Mouse (Mus musculus): Measurements from ENCODE around the gene Krt8. TPM values are rescaled to one million over a fixed set of nuclear protein-coding genes. Genes with fewer than 3 reads are reported as not detected.

Gene Krt8
- total and polyA plus RNA-seq, 2 experiments from 2014 or later, result 7.2 to 110 TPM

DNA sequence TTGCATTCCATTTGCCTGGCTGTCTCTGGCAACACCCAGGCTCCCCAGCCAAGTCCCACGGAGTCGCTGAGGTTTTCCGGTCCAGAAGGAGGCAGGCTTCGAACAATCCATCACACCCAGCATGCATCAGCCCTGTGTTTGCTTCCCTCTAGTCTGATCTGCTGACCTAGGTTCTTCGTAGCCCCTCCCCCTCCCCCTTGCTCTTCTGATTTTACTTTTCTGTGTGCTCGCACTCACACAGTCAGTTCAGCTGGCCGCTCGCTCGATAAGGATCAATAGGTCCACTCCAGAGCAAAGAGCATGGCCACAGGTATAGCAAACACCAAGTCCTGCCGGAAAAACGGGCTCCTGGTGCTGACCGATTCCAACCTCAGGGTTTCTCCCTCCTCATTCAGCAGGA, 22.1 kb upstream of the Krt8 start:
- peaks cover 9% of the 10 kb centered on the region; the same call in 1 of the 2 replicates for H3K27me3 ChIP-seq (ENCODE audit: control insufficient read depth, insufficient read depth, low read length)
- H3K4me3 ChIP-seq (ENCODE audit: low read depth, low read length), result no peak overlapping the region
- H3K4me1 ChIP-seq (ENCODE audit: control insufficient read depth, insufficient read depth), result peaks cover 15% of the 10 kb centered on the region
- ATAC-seq (ENCODE audit: insufficient read depth, low read depth) (no peak), DNase-seq (ENCODE audit: low spot score) (no peak)
- no peaks in the 10 kb centered on the region for H3K9me3 ChIP-seq (replicated peaks; ENCODE audit: control insufficient read depth, low read length)
- H3K4me2 ChIP-seq (ENCODE audit: low read depth, low read length), result peak overlapping the region; percentile 52; the same call in 1 of the 2 replicates
- 44% methylated on average over 12 of the region's 12 CpGs for WGBS
- TF ChIP-seq EP300 (IDR thresholded peaks at IDR 0.05; ENCODE audit: low read depth), result no peak
- no peak for TF ChIP-seq CTCF (IDR thresholded peaks at IDR 0.05; ENCODE audit: low read depth)
- no peak overlapping the region for H3K27ac ChIP-seq (ENCODE audit: low read depth)
- H3K9ac ChIP-seq (replicated peaks; ENCODE audit: low read depth, low read length), result no peak overlapping the region
- no peaks in the 10 kb centered on the region for H3K36me3 ChIP-seq (replicated peaks; ENCODE audit: control insufficient read depth, insufficient read depth, low read length)

DNA sequence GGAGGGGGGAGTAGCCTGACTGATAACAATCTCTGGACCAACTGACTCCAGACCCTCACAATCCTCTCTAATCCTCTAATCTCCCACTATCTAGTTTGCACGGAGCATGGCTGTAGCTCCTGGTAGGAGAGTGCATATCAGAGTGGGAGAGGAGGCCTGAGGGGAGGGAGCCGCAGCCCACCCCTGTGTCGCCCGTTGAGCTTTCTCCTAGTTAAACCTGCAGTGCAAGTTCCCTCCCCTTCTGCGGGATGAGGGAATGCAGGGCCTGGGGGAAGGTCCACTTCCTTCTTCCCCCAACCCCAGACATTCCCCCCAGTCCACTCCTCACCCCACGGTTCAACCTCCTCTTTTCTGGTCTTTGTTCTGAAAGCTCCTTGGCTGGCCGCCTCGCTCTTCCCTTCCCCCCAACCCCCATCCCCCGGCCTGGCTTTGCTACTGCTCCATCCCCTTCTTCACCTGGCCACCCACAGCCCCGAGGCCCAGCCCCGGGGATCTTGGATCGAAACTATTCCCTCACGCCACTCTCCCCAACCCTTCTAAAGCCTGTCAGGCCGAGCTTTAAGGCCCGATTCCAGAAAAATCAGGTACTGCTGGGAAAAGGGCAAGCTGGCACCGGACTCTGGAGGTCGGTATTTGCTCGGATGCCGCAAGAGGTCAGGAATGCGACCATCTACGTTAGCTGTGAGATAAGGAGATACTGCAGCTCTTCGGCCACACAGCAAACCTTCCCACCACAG, 21.0 kb upstream of the Krt8 start:
- Histone ChIP-seq H3K9me3 (replicated peaks; ENCODE audit: control insufficient read depth, low read length) (no peaks in the 10 kb centered on the region), H3K4me1 (ENCODE audit: control insufficient read depth, insufficient read depth) (peaks cover 15% of the 10 kb centered on the region), H3K36me3 (replicated peaks; ENCODE audit: control insufficient read depth, insufficient read depth, low read length) (no peaks in the 10 kb centered on the region), H3K9ac (replicated peaks; ENCODE audit: low read depth, low read length) (peak overlapping the region; percentile 33; the same call in 1 of the 2 replicates), H3K4me2 (ENCODE audit: low read depth, low read length) (peak overlapping the region; percentile 52), H3K27me3 (ENCODE audit: control insufficient read depth, insufficient read depth, low read length) (peaks cover 9% of the 10 kb centered on the region; the same call in 1 of the 2 replicates), H3K27ac (ENCODE audit: low read depth) (no peak overlapping the region), H3K4me3 (ENCODE audit: low read depth, low read length) (peak overlapping the region; percentile 29)
- WGBS, result 16% methylated on average over 22 of the region's 22 CpGs
- DNase-seq (ENCODE audit: low spot score) (no peak), ATAC-seq (ENCODE audit: insufficient read depth, low read depth) (peak; percentile 13; the same call in 1 of the 2 replicates)
- TF ChIP-seq CTCF (IDR thresholded peaks at IDR 0.05; ENCODE audit: low read depth), result no peak
- TF ChIP-seq EP300 (IDR thresholded peaks at IDR 0.05; ENCODE audit: low read depth), result no peak

DNA sequence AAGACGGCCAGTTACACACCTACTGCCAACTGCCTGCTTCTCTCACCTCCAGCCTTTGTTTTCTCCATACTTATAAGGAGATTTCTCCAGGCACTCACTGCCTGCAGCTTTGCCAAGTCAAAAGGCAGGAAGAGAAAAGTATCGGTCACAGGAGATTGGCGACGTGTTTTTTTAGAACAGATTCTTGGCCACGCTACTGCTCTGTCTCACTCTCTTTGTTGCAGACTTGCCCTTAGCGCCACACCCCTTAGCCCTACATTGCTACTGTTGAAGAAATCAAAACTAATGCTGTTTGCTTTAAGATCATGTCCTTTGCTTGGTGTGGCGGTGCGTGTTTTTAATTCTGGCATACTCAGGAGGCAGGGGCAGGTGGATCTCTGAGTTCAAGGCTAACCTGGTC, 19.6 kb upstream of the Krt8 start:
- Histone ChIP-seq H3K9ac (replicated peaks; ENCODE audit: low read depth, low read length) (no peak overlapping the region), H3K36me3 (replicated peaks; ENCODE audit: control insufficient read depth, insufficient read depth, low read length) (no peaks in the 10 kb centered on the region), H3K4me3 (ENCODE audit: low read depth, low read length) (no peak overlapping the region), H3K4me2 (ENCODE audit: low read depth, low read length) (no peak overlapping the region), H3K9me3 (replicated peaks; ENCODE audit: control insufficient read depth, low read length) (no peaks in the 10 kb centered on the region), H3K4me1 (ENCODE audit: control insufficient read depth, insufficient read depth) (peaks cover 15% of the 10 kb centered on the region), H3K27ac (ENCODE audit: low read depth) (peak overlapping the region; percentile 32; the same call in 1 of the 2 replicates), H3K27me3 (ENCODE audit: control insufficient read depth, insufficient read depth, low read length) (peaks cover 9% of the 10 kb centered on the region; the same call in 1 of the 2 replicates)
- no peak for TF ChIP-seq CTCF (IDR thresholded peaks at IDR 0.05; ENCODE audit: low read depth)
- no peak for TF ChIP-seq EP300 (IDR thresholded peaks at IDR 0.05; ENCODE audit: low read depth)
- peak; percentile 49 for DNase-seq (ENCODE audit: low spot score)
- 33% methylated on average over 8 of the region's 8 CpGs for WGBS
- ATAC-seq (ENCODE audit: insufficient read depth, low read depth), result no peak

DNA sequence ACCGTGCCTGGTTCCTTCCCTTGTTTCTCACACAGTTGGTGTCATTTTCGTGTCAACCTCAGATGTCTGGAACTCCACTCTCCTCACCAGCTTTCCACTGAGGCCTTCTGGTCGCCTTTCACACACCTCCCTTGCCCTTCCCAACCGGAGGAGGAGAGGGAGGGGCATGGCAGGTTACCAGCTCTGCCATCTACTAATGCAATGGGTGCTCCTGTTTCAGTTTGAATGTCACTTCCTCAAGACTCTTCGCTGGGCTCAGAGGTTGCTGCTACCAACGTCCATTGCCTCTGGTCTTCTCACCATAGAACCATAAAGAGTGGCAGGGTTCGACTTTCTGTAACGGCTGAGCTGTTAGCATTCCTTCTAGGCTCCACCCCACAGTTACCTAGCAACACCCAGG, 18.2 kb upstream of the Krt8 start:
- ATAC-seq (ENCODE audit: insufficient read depth, low read depth) (no peak), DNase-seq (ENCODE audit: low spot score) (no peak)
- 58% methylated on average over 8 of the region's 8 CpGs for WGBS
- Histone ChIP-seq H3K9me3 (replicated peaks; ENCODE audit: control insufficient read depth, low read length) (no peaks in the 10 kb centered on the region), H3K36me3 (replicated peaks; ENCODE audit: control insufficient read depth, insufficient read depth, low read length) (no peaks in the 10 kb centered on the region), H3K27me3 (ENCODE audit: control insufficient read depth, insufficient read depth, low read length) (peaks cover 9% of the 10 kb centered on the region; the same call in 1 of the 2 replicates), H3K27ac (ENCODE audit: low read depth) (no peak overlapping the region), H3K9ac (replicated peaks; ENCODE audit: low read depth, low read length) (no peak overlapping the region), H3K4me2 (ENCODE audit: low read depth, low read length) (no peak overlapping the region), H3K4me3 (ENCODE audit: low read depth, low read length) (no peak overlapping the region), H3K4me1 (ENCODE audit: control insufficient read depth, insufficient read depth) (peaks cover 15% of the 10 kb centered on the region)
- TF ChIP-seq CTCF (IDR thresholded peaks at IDR 0.05; ENCODE audit: low read depth) (no peak), EP300 (IDR thresholded peaks at IDR 0.05; ENCODE audit: low read depth) (no peak)

DNA sequence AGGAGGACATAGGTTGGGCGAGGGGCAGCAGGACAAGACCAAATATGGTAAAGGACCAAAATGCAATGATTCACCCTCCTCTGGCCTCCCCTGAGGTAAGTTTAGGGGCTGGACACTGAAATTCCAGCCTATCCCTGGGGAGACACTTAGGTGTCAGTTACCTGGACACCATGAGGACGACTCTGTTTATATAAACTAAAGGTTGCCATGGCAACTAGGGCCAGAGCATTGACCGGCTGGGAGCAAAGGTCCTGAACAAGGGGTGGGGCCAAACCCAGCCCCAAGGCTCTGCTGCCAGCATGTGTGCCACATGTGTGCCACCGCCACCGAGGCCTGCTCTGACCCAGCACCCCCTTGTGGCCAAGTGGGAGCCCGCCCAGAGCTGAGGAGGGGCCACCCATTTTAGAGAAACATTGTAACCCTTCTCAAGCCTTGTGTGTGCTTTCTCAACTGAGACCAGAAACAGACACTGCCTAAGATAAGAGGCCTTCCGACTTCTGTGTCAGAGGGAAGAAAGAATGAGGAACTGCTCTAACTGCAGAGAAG, 13.7 kb upstream of the Krt8 start:
- no peak overlapping the region for H3K27ac ChIP-seq (ENCODE audit: low read depth)
- H3K9ac ChIP-seq (replicated peaks; ENCODE audit: low read depth, low read length), result no peak overlapping the region
- TF ChIP-seq CTCF (IDR thresholded peaks at IDR 0.05; ENCODE audit: low read depth), result peak; percentile 19; the same call in 1 of the 2 replicates
- no peak for TF ChIP-seq EP300 (IDR thresholded peaks at IDR 0.05; ENCODE audit: low read depth)
- WGBS, result 40% methylated on average over 7 of the region's 7 CpGs
- ATAC-seq (ENCODE audit: insufficient read depth, low read depth) (no peak), DNase-seq (ENCODE audit: low spot score) (no peak)
- peaks cover 6% of the 10 kb centered on the region; the same call in 1 of the 2 replicates for H3K4me1 ChIP-seq (ENCODE audit: control insufficient read depth, insufficient read depth)
- no peaks in the 10 kb centered on the region for H3K36me3 ChIP-seq (replicated peaks; ENCODE audit: control insufficient read depth, insufficient read depth, low read length)
- H3K4me3 ChIP-seq (ENCODE audit: low read depth, low read length), result no peak overlapping the region
- no peaks in the 10 kb centered on the region for H3K27me3 ChIP-seq (ENCODE audit: control insufficient read depth, insufficient read depth, low read length)
- H3K4me2 ChIP-seq (ENCODE audit: low read depth, low read length), result no peak overlapping the region
- no peaks in the 10 kb centered on the region for H3K9me3 ChIP-seq (replicated peaks; ENCODE audit: control insufficient read depth, low read length)

All from heart, postnatal 0 days (tissue).